Mouse (Mus musculus) kidney, adult 2 months (tissue): ENCODE measurements around the gene Rnf10. TPM values are rescaled to one million over a fixed set of nuclear protein-coding genes. Genes with fewer than 3 reads are reported as not detected.

ENCODE experiments used
- DNase-seq: peaks from one replicate; pipeline ENCODE4 v3.0.0; 2021
- H3K27ac ChIP-seq: fragments of 200-500 bp; 2 replicates; pipeline ENCODE4 v1.5.1; 2012; ENCODE audit warnings: low read depth, low read length, control low read depth, inconsistent platforms; ENCODE audit not compliant: insufficient read depth
- H3K27me3 ChIP-seq: fragments of 200-500 bp; replicated peaks from 2 replicates; pipeline ENCODE4 v1.6.1; 2012; ENCODE audit warnings: mild to moderate bottlenecking, moderate library complexity, low read length, inconsistent platforms; ENCODE audit not compliant: control insufficient read depth, insufficient read depth
- H3K36me3 ChIP-seq: fragments of 200-500 bp; 2 replicates; pipeline ENCODE4 v1.6.1; 2012; ENCODE audit warnings: mild to moderate bottlenecking, moderate library complexity, low read length, inconsistent platforms; ENCODE audit not compliant: control insufficient read depth, insufficient read depth
- H3K4me1 ChIP-seq: fragments of 200-500 bp; 2 replicates; pipeline ENCODE4 v1.6.1; 2011; ENCODE audit warnings: low read length; ENCODE audit not compliant: control insufficient read depth, insufficient read depth
- H3K4me3 ChIP-seq: fragments of 200-500 bp; 2 replicates; pipeline ENCODE4 v1.5.1; 2011; ENCODE audit warnings: mild to moderate bottlenecking, low read depth, low read length, control low read depth; ENCODE audit not compliant: insufficient read depth
- CTCF ChIP-seq: fragments of 200-500 bp; conservative IDR thresholded peaks from 2 replicates; pipeline ENCODE4 v1.5.1; 2011; ENCODE audit warnings: low read depth, mild to moderate bottlenecking, control low read depth, low read length, moderate library complexity, mixed read lengths; ENCODE audit not compliant: insufficient read depth, insufficient read length
- POLR2A ChIP-seq: fragments of 200-500 bp; IDR thresholded peaks from one replicate; pipeline ENCODE4 v1.6.1; 2011; ENCODE audit warnings: low read depth, low read length, control low read depth
- WGBS: fragments of 180-500 bp; shearing (Covaris S2); methylation state at CpG from one replicate; pipeline ENCODE4 v1.1.7; 2018; 5-methylcytosine and 5-hydroxymethylcytosine counted together
- polyA plus RNA-seq: library from polyadenylated mRNA; depleted of rRNA; stranded (reverse); fragments of >200 nt; gene quantifications from 2 replicates; pipeline ENCODE4 v1.2.3, GENCODE M21; 2012

The Rnf10 gene
- polyA plus RNA-seq, 1 experiment = 129 TPM

DNA sequence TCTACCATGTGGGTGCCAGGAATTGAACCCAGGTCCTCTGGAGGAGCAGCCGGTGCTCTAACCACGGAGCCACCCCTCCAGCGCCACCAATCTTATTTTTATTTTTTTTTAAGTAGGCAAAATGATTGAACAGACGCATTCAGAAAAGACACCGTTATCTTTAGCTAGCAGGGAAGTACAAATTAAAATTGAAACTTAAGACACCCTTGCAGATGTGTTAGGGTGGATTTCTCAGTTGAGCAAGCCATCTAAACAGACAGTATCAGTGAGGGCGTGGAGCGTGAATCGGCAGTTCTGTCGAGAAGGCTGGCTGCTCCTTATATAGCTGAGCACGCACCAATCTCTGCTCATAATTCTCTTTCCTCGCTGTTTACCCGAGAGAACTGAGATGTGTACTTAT, 54.7 kb downstream of the Rnf10 start:
- H3K27me3 ChIP-seq = peaks cover 3% of the 10 kb centered on the region; the same call in 1 of the 2 replicates
- WGBS = 66% methylated on average over 12 of the region's 12 CpGs
- no peak for TF ChIP-seq CTCF
- TF ChIP-seq POLR2A = no peak
- no peak overlapping the region for H3K27ac ChIP-seq
- no peaks in the 10 kb centered on the region for H3K4me1 ChIP-seq
- no peak for DNase-seq
- H3K36me3 ChIP-seq = no peaks in the 10 kb centered on the region
- H3K4me3 ChIP-seq = no peak overlapping the region

DNA sequence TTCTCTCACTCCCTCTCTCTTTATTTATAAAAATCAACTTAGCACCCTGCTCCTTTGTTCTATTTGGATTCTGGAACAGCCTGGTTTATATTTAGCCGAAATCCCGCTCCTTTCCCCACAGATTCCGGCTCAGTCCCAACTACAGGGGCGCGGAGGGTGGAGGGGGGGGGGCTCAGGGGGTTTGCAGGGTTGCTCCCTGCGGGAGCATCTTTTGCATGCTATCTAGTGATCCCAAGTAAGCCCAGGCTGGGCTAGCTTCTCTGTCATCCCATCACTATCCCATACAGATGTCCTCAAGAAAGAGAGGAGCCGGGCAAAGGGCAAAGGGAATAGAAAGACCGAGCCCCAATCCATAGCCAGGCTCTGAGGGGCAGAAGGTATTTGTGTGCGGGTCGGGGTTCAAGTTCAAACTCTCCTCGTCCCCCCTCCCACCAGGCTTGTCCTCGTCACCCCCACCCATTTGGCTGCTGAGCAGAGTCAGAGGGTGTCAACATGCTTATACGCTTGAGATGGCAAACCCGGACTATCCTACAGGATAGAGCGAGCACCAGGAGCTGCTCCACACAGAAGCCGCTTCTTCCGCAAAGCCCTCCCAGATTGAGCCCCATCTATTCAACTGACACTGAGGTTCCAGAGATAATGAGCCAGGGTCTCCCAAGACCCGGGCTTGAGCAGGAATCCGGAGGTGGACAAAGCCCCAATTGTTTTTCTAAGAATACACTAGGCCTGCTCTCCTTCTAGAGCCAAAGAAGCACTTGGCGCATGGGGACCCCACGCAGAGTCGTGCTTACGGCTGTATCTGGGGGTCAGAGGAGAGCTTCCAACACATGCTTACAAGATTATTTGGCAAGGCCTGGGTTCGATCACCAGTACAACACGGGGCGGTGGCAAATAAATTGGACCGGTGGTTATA, 57.2 kb downstream of the Rnf10 start:
- H3K36me3 ChIP-seq = no peaks in the 10 kb centered on the region
- H3K4me1 ChIP-seq = no peaks in the 10 kb centered on the region
- no peak overlapping the region for H3K27ac ChIP-seq
- no peak for TF ChIP-seq CTCF
- TF ChIP-seq POLR2A = no peak
- peaks cover 3% of the 10 kb centered on the region; the same call in 1 of the 2 replicates for H3K27me3 ChIP-seq
- WGBS = 46% methylated on average over 27 of the region's 27 CpGs
- DNase-seq = no peak
- no peak overlapping the region for H3K4me3 ChIP-seq

DNA sequence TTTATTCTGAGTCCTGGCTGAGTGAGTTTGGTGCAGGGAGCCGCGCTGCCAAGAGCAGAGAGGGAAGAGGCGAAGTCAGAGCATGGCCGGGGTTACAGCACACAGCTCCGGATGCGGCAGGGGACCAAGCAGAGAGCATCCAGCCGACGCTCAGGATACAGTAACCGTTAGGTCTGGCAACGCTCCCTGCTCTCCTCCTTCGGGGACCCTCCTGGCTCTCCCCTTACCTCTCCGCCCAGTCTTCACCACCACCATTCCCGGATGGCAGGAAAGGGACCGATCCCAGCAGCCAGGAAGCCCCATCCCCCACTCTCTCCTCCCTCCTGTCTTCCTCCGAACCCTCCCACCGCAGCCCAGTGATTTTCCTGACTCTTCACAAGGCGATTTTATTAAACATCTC, 57.8 kb downstream of the Rnf10 start:
- Histone ChIP-seq H3K27me3 (peaks cover 3% of the 10 kb centered on the region; the same call in 1 of the 2 replicates), H3K27ac (no peak overlapping the region), H3K36me3 (no peaks in the 10 kb centered on the region), H3K4me3 (peak overlapping the region; percentile 15; the same call in 1 of the 2 replicates), H3K4me1 (no peaks in the 10 kb centered on the region)
- no peak for DNase-seq
- TF ChIP-seq POLR2A (no peak), CTCF (no peak)
- WGBS = 3% methylated on average over 17 of the region's 17 CpGs

DNA sequence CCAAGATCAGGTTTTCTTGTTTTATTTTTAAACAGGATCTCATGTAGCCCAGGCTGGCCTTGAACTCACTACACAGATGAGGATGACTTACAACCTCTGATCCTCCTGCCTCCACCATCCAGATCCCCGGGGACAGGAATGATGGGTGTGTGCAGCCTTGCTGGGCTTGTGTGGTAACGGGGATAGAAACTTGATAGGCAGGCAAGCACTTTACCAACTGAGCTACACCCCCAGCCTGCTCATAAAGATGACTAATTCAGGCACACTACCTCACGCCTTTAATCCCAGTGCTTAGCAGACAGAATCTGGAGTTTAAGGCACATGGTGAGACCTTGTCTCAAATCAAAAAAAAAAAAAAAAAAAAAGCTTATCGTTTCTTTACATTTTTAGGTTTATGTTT, 59.8 kb downstream of the Rnf10 start:
- Histone ChIP-seq H3K36me3 (no peaks in the 10 kb centered on the region), H3K27me3 (peaks cover 3% of the 10 kb centered on the region; the same call in 1 of the 2 replicates)

DNA sequence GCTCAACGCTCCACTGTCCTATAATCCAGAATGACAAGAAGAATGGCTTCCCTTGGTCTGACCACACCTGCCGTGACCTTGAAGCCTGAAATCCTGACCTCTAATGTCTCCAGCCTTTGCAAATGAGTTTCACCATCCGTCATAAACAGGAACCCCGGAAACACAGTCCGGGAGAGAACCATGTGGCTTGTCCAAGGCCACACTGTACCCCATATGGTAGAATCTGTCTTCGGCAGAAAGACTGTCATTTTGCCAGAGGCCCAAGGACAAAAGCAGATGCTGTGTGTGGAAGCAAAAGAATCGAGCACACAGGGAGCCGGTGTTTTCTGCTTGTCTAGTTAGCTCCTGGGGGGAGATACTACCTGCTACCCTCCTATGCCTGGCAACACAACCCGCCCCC, 60.2 kb downstream of the Rnf10 start:
- TF ChIP-seq CTCF (no peak), POLR2A (no peak)
- peaks cover 3% of the 10 kb centered on the region; the same call in 1 of the 2 replicates for H3K27me3 ChIP-seq
- WGBS = 87% methylated on average over 9 of the region's 9 CpGs
- H3K4me3 ChIP-seq = no peak overlapping the region
- H3K4me1 ChIP-seq = no peaks in the 10 kb centered on the region
- DNase-seq = no peak
- no peak overlapping the region for H3K27ac ChIP-seq
- no peaks in the 10 kb centered on the region for H3K36me3 ChIP-seq

More for the DNA sequence above, 59.8 kb downstream of the Rnf10 start:
- H3K27ac ChIP-seq = no peak overlapping the region
- H3K4me1 ChIP-seq = no peaks in the 10 kb centered on the region
- no peak overlapping the region for H3K4me3 ChIP-seq
- DNase-seq = no peak
- TF ChIP-seq CTCF = no peak
- no peak for TF ChIP-seq POLR2A
- 67% methylated on average over 4 of the region's 4 CpGs for WGBS

DNA sequence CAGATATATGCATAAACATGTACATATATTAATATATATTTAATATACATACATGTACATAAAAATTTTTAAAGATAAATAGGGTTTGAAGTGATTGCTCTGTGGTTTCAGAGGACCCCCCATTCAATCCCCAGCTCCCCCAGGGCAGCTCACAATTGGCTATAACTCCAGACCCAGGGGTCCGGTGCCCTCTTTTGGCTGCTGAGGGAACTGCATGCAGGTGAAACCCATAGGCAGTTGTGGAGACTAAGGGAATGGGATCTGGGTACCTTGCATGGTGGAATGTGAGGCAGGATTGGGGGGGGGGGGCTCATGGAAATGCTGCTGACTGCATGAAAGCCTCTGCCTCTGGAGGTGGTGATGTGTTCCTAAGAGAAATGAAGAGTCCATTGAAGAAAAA, 62.3 kb downstream of the Rnf10 start:
- peaks cover 1% of the 10 kb centered on the region; the same call in 1 of the 2 replicates for H3K27me3 ChIP-seq
- no peak overlapping the region for H3K4me3 ChIP-seq
- peak; percentile 33 for DNase-seq
- 16% methylated on average over 1 of the region's 1 CpGs for WGBS
- no peak overlapping the region for H3K27ac ChIP-seq
- TF ChIP-seq CTCF (peak; percentile 61), POLR2A (no peak)
- H3K36me3 ChIP-seq = no peaks in the 10 kb centered on the region
- no peaks in the 10 kb centered on the region for H3K4me1 ChIP-seq

DNA sequence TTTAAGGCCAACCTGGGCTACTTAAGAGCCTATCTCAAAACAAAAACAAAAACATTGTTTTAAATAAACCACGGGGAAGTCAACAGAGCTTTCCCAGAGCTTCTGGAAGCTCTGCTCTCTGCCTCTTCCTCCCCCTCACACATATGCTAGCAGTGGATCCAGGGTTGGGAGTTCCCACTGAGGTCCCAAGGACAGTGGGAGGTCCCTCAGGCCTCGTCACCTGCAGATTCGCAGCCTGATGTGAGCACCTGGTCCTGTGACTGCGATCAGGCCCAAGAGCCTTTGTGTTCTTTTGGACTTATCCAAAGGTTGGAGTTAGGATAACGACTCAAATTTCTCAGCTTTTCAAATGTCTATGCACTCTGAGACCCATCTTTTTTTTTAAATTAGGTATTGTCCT, 64.1 kb downstream of the Rnf10 start:
- DNase-seq = no peak
- no peaks in the 10 kb centered on the region for H3K36me3 ChIP-seq
- no peak overlapping the region for H3K27ac ChIP-seq
- H3K4me1 ChIP-seq = no peaks in the 10 kb centered on the region
- WGBS = 69% methylated on average over 5 of the region's 5 CpGs
- H3K27me3 ChIP-seq = no peaks in the 10 kb centered on the region
- TF ChIP-seq POLR2A (no peak), CTCF (no peak)
- H3K4me3 ChIP-seq = no peak overlapping the region
